Mouse (Mus musculus) neural tube, embryonic 11.5 days (tissue): Measurements from ENCODE around the gene Ifi27l2b. TPM values are rescaled to one million over a fixed set of nuclear protein-coding genes. Genes with fewer than 3 reads are reported as not detected.

ENCODE experiments used
- ATAC-seq: fragments of 200-750 bp; cut with Nextera tagmentation; 2 replicates; pipeline ENCODE4 v1.8.0; 2017; ENCODE audit warnings: moderate number of reproducible peaks, mild to moderate bottlenecking, moderate TSS enrichment, moderate library complexity; ENCODE audit not compliant: insufficient read depth, low FRiP score, low TSS enrichment
- DNase-seq: peaks from one replicate; pipeline ENCODE4 v3.0.0-alpha.2; 2015; ENCODE audit warnings: low spot score
- H3K27ac ChIP-seq: fragments of 300-500 bp; sonication (generic); 2 replicates; pipeline ENCODE4 v1.5.1; 2014; ENCODE audit warnings: low read depth, mild to moderate bottlenecking, low read length
- H3K27me3 ChIP-seq: fragments of 300-500 bp; sonication (generic); 2 replicates; pipeline ENCODE4 v1.6.1; 2014; ENCODE audit warnings: mild to moderate bottlenecking, low read length, mixed read lengths; ENCODE audit not compliant: control insufficient read depth, insufficient read depth
- H3K36me3 ChIP-seq: fragments of 300-500 bp; sonication (generic); 2 replicates; pipeline ENCODE4 v1.6.1; 2014; ENCODE audit warnings: mild to moderate bottlenecking, low read length, moderate library complexity, mixed read lengths; ENCODE audit not compliant: control insufficient read depth, insufficient read depth
- H3K4me1 ChIP-seq: fragments of 300-500 bp; sonication (generic); 2 replicates; pipeline ENCODE4 v1.6.1; 2014; ENCODE audit warnings: low read length, mixed read lengths; ENCODE audit not compliant: control insufficient read depth, insufficient read depth
- H3K4me2 ChIP-seq: fragments of 300-500 bp; sonication (generic); 2 replicates; pipeline ENCODE4 v1.6.1; 2014; ENCODE audit warnings: low read depth, mild to moderate bottlenecking, moderate library complexity
- H3K4me3 ChIP-seq: fragments of 300-500 bp; sonication (generic); 2 replicates; pipeline ENCODE4 v1.5.1; 2014; ENCODE audit warnings: low read depth, low read length
- H3K9ac ChIP-seq: fragments of 300-500 bp; sonication (generic); 2 replicates; pipeline ENCODE4 v1.6.1; 2014; ENCODE audit warnings: mild to moderate bottlenecking, low read length
- H3K9me3 ChIP-seq: fragments of 300-500 bp; sonication (generic); 2 replicates; pipeline ENCODE4 v1.6.1; 2016; ENCODE audit warnings: low read length; ENCODE audit not compliant: control insufficient read depth
- WGBS: fragments of 180-500 bp; shearing (Covaris S2); extraction: QIAGEN DNeasy Blood & Tissue Kit; methylation state at CpG from one replicate; pipeline ENCODE4 v1.1.7; 2014; 5-methylcytosine and 5-hydroxymethylcytosine counted together
- polyA plus RNA-seq: library from polyadenylated mRNA; unstranded; fragments of >200 nt; fragmentation: Nextera tagmentation; extraction: Ambion mirVana; gene quantifications from 2 replicates; pipeline ENCODE4 v1.2.1, GENCODE M21; 2014

The Ifi27l2b gene
- not detected in 2 replicates for polyA plus RNA-seq

GRCm38 (mm10) chr12:103457140-103457539 lies at the start of gene Ifi27l2b:
Gene Ifi27l2b (minus strand): TSS chr12:103457223.
- no peak within 1 kb of the TSS for H3K27ac ChIP-seq
- no peak within 1 kb of the TSS for H3K9ac ChIP-seq
- ATAC-seq (no peak), DNase-seq (no peak)
- no peak within 1 kb of the TSS for H3K4me2 ChIP-seq
- 88% methylated on average over 3 of the region's 3 CpGs for WGBS
- H3K4me3 ChIP-seq, result no peak within 1 kb of the TSS
- no peaks in the 10 kb centered on the region for H3K36me3 ChIP-seq
- no peaks in the 10 kb centered on the region for H3K9me3 ChIP-seq
- no peaks in the 10 kb centered on the region for H3K27me3 ChIP-seq
- no peaks in the 10 kb centered on the region for H3K4me1 ChIP-seq

- 65% methylated on average over 3 of the region's 3 CpGs for WGBS
- ATAC-seq, result no peak
Observed at GRCm38 (mm10) chr12:103504402-103504801, 47.4 kb upstream of the Ifi27l2b start.

DNA sequence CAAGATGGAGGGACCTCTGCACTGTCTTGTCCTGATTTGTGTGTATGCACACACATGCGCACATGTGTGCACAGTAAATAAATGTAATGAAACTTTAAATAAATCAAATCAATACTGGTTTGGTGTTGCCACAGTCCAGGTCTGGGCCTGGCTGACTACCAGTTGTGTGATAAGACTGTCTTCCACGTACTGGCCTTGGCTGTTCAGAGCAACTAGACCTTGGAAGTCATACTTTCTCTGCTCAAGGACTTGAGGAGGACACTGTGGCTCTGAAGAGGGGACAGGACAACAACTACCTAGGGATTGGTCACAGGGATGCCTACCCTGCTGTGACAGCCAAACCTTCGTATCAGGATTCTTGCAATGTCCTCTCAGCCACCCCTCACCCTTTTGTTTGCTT lies 46.3 kb upstream of the Ifi27l2b start:
- Histone ChIP-seq H3K4me2 (no peak overlapping the region), H3K4me3 (no peak overlapping the region), H3K27me3 (no peaks in the 10 kb centered on the region), H3K4me1 (no peaks in the 10 kb centered on the region), H3K36me3 (no peaks in the 10 kb centered on the region), H3K9me3 (no peaks in the 10 kb centered on the region), H3K9ac (no peak overlapping the region), H3K27ac (no peak overlapping the region)
- DNase-seq (no peak), ATAC-seq (no peak)
- 80% methylated on average over 3 of the region's 3 CpGs for WGBS

More at GRCm38 (mm10) chr12:103504402-103504801, 47.4 kb upstream of the Ifi27l2b start:
- H3K36me3 ChIP-seq, result no peaks in the 10 kb centered on the region
- no peak overlapping the region for H3K4me2 ChIP-seq
- no peaks in the 10 kb centered on the region for H3K4me1 ChIP-seq
- no peak overlapping the region for H3K4me3 ChIP-seq
- no peak overlapping the region for H3K9ac ChIP-seq
- H3K27me3 ChIP-seq, result no peaks in the 10 kb centered on the region
- H3K27ac ChIP-seq, result no peak overlapping the region
- no peaks in the 10 kb centered on the region for H3K9me3 ChIP-seq
- no peak for DNase-seq

DNA sequence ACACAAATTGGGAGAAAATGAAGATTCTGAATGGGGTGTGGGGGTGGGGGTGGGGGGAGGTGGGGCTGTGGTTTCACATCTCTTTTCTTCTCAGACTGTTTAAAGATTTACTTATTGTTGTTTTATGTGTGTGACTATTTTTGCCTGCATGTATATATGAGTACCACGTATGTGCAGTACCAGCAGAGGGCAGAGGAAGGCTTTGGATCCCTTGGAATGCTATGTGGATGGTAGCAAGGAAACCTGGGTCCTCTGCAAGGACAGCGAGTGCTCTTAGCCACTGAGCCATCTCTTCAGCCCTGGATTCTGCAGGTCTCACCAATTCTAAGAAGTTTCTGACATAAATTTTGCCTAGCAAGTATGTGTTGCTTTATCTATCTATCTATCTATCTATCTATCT lies 42.2 kb upstream of the Ifi27l2b start:
- ATAC-seq, result no peak
- no peak for DNase-seq
- 81% methylated on average over 2 of the region's 2 CpGs for WGBS

GRCm38 (mm10) chr12:103498768-103499167 lies 41.7 kb upstream of the Ifi27l2b start:
- Histone ChIP-seq H3K4me2 (no peak overlapping the region), H3K27me3 (no peaks in the 10 kb centered on the region), H3K4me1 (no peaks in the 10 kb centered on the region), H3K9ac (no peak overlapping the region), H3K36me3 (no peaks in the 10 kb centered on the region), H3K27ac (no peak overlapping the region), H3K9me3 (no peaks in the 10 kb centered on the region), H3K4me3 (no peak overlapping the region)
- DNase-seq, result no peak
- WGBS, result 67% methylated on average over 5 of the region's 5 CpGs
- no peak for ATAC-seq

More for the DNA sequence above, 42.2 kb upstream of the Ifi27l2b start:
- Histone ChIP-seq H3K27ac (no peak overlapping the region), H3K4me3 (no peak overlapping the region), H3K36me3 (no peaks in the 10 kb centered on the region), H3K4me2 (no peak overlapping the region), H3K27me3 (no peaks in the 10 kb centered on the region), H3K9me3 (no peaks in the 10 kb centered on the region), H3K9ac (no peak overlapping the region), H3K4me1 (no peaks in the 10 kb centered on the region)

DNA sequence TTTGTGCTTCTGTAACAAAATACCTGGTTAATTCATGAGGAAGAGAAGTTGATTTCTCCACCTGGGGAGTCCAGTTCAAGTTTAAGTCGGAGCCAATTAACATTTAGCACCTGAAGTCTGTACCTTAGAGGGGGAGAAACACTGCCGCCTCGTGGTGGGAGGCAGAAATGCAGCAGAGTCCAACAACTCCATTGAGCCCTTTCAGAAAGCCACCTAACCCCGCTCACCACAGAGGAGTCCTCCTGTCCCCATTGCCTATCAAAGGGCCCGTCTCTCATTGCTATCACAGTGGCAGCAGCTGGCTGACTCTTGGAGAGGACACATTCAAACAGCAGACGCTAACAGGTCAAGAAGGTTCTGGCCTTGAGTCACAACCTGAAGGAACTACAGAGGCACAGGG lies 37.5 kb upstream of the Ifi27l2b start:
- no peaks in the 10 kb centered on the region for H3K36me3 ChIP-seq
- H3K4me1 ChIP-seq, result no peaks in the 10 kb centered on the region
- H3K27ac ChIP-seq, result no peak overlapping the region
- no peak overlapping the region for H3K4me2 ChIP-seq
- DNase-seq (peak; percentile 37), ATAC-seq (no peak)
- no peaks in the 10 kb centered on the region for H3K27me3 ChIP-seq
- no peak overlapping the region for H3K4me3 ChIP-seq
- H3K9ac ChIP-seq, result no peak overlapping the region
- 23% methylated on average over 6 of the region's 6 CpGs for WGBS
- no peaks in the 10 kb centered on the region for H3K9me3 ChIP-seq

DNA sequence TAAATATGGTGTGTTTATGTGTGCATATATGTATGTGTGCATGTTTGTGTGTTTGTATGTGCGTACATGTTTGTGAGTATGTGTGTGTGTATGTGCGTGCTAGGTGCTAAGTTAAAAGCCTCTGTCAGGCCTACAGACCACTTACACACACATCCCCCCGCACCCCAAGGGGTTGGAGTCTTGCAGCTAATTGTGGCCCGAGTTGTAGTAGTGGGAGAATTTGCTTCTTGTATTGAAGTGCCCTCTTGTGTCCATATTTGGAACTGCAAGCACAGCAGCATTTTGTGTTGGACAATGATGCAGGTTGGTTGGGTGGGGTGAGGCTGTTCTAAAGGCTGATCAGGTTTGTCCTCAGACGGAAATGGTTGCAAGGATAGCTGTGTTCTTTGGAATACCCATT lies 35.7 kb upstream of the Ifi27l2b start:
- H3K27ac ChIP-seq, result no peak overlapping the region
- no peaks in the 10 kb centered on the region for H3K36me3 ChIP-seq
- 0 out of 2 replicates have a peak, but pooled peaks have one; percentile 23 for ATAC-seq
- DNase-seq, result peak; percentile 58
- WGBS, result 38% methylated on average over 5 of the region's 5 CpGs
- H3K9ac ChIP-seq, result no peak overlapping the region
- H3K4me1 ChIP-seq, result no peaks in the 10 kb centered on the region
- no peak overlapping the region for H3K4me2 ChIP-seq
- no peaks in the 10 kb centered on the region for H3K9me3 ChIP-seq
- H3K4me3 ChIP-seq, result no peak overlapping the region
- no peaks in the 10 kb centered on the region for H3K27me3 ChIP-seq

DNA sequence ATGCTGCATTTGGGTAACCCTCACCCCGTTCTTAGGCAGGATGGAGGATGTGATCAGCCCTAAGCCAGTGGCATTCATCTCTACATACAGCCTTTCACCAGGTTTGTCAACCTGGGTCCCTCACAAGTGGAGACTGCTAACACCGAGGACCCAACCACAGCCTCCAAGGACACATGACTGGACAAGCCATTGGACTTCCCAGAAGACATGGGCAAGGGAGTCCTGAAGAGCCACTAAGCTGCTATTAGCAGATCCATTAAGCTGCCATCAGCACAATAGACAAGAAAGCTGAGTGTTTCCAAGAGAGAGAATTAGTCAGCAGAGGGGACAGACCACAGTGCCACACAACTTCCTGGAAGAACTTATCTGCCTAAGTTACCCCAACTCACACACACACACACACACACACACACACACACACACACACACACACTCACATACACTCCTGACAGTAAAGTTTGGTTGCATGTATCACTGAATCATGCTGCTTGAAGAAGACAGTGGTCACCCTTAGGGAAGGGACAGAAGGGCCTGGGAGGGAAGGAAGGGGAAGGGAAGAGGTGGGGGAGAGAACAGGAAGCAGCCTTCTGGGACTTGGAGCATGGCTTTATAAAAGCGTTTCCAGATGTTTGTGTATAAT lies 34.2 kb upstream of the Ifi27l2b start:
- no peak overlapping the region for H3K4me3 ChIP-seq
- no peak overlapping the region for H3K4me2 ChIP-seq
- no peak for DNase-seq
- no peaks in the 10 kb centered on the region for H3K4me1 ChIP-seq
- no peak overlapping the region for H3K9ac ChIP-seq
- ATAC-seq, result no peak
- H3K27ac ChIP-seq, result no peak overlapping the region
- H3K36me3 ChIP-seq, result no peaks in the 10 kb centered on the region
- H3K27me3 ChIP-seq, result no peaks in the 10 kb centered on the region
- WGBS, result 81% methylated on average over 3 of the region's 3 CpGs
- H3K9me3 ChIP-seq, result no peaks in the 10 kb centered on the region

GRCm38 (mm10) chr12:103487750-103488149 lies 30.7 kb upstream of the Ifi27l2b start:
- Histone ChIP-seq H3K27me3 (no peaks in the 10 kb centered on the region), H3K27ac (no peak overlapping the region), H3K4me3 (no peak overlapping the region), H3K36me3 (no peaks in the 10 kb centered on the region), H3K9me3 (no peaks in the 10 kb centered on the region), H3K9ac (no peak overlapping the region), H3K4me1 (no peaks in the 10 kb centered on the region), H3K4me2 (no peak overlapping the region)
- ATAC-seq, result no peak
- WGBS, result 78% methylated on average over 2 of the region's 2 CpGs
- DNase-seq, result no peak
